Mouse (Mus musculus): ENCODE measurements around the gene Trir. TPM values are rescaled to one million over a fixed set of nuclear protein-coding genes. Genes with fewer than 3 reads are reported as not detected.

Gene Trir
- polyA plus RNA-seq, 1 experiment, result 198 TPM

- peaks cover 41% of the 10 kb centered on the region for H3K79me2 ChIP-seq (ENCODE audit: control insufficient read depth, insufficient read depth)
- TF ChIP-seq POLR2A (IDR thresholded peaks at IDR 0.05; ENCODE audit: insufficient read length, low read depth) (no peak), POLR2AphosphoS2 (IDR thresholded peaks at IDR 0.05; ENCODE audit: insufficient read length, low read depth) (peak; percentile 64)
- peak overlapping the region; percentile 94 for H3K4me2 ChIP-seq (ENCODE audit: low read depth)
- H3K36me3 ChIP-seq (ENCODE audit: control insufficient read depth, insufficient read depth), result peaks cover 25% of the 10 kb centered on the region
- no peaks in the 10 kb centered on the region for H3K27me3 ChIP-seq (ENCODE audit: control insufficient read depth, insufficient read depth, insufficient read length)
- H3ac ChIP-seq (ENCODE audit: control insufficient read depth, insufficient read length), result no peak overlapping the region
- H3K4me3 ChIP-seq, result no peak overlapping the region
These were observed 8.1 kb downstream of the Trir start for GRCm38 (mm10) chr8:85034764-85035163.

- peaks cover 20% of the 10 kb centered on the region for H3K36me3 ChIP-seq (ENCODE audit: control insufficient read depth, insufficient read depth)
- H3ac ChIP-seq (ENCODE audit: control insufficient read depth, insufficient read length), result no peak overlapping the region
- no peak for TF ChIP-seq TCF3 (IDR thresholded peaks at IDR 0.05; ENCODE audit: insufficient read length, low read depth)
- no peaks in the 10 kb centered on the region for H3K27me3 ChIP-seq (ENCODE audit: control insufficient read depth, insufficient read depth, insufficient read length)
- peaks cover 41% of the 10 kb centered on the region for H3K79me2 ChIP-seq (ENCODE audit: control insufficient read depth, insufficient read depth)
- H3K4me2 ChIP-seq (ENCODE audit: low read depth), result peak overlapping the region; percentile 94
- H3K4me3 ChIP-seq, result peak overlapping the region; percentile 95
These were observed 8.6 kb downstream of the Trir start for GRCm38 (mm10) chr8:85035165-85035727.

GRCm38 (mm10) chr8:85035728-85036310 is 9.2 kb downstream of the Trir start:
- Histone ChIP-seq H3K27me3 (ENCODE audit: control insufficient read depth, insufficient read depth, insufficient read length) (no peaks in the 10 kb centered on the region), H3K4me2 (ENCODE audit: low read depth) (peak overlapping the region; percentile 94), H3K79me2 (ENCODE audit: control insufficient read depth, insufficient read depth) (peaks cover 42% of the 10 kb centered on the region), H3ac (ENCODE audit: control insufficient read depth, insufficient read length) (peak overlapping the region; percentile 42), H3K4me3 (peak overlapping the region; percentile 95), H3K36me3 (ENCODE audit: control insufficient read depth, insufficient read depth) (peaks cover 19% of the 10 kb centered on the region)
- TF ChIP-seq USF1 (IDR thresholded peaks at IDR 0.05; ENCODE audit: low read depth) (peak; percentile 15), E2F4 (IDR thresholded peaks at IDR 0.05; ENCODE audit: insufficient read depth) (no peak), MYOD1 (IDR thresholded peaks at IDR 0.05; ENCODE audit: control insufficient read depth in 1 of 3, insufficient read length in 2 of 3, low read depth in 2 of 3) (no peak), POLR2AphosphoS2 (IDR thresholded peaks at IDR 0.05; ENCODE audit: insufficient read length, low read depth) (peak; percentile 44)

- Histone ChIP-seq H3K36me3 (ENCODE audit: control insufficient read depth, insufficient read depth) (peaks cover 22% of the 10 kb centered on the region), H3K79me2 (ENCODE audit: control insufficient read depth, insufficient read depth) (peaks cover 47% of the 10 kb centered on the region), H3ac (ENCODE audit: control insufficient read depth, insufficient read length) (peak overlapping the region; percentile 42), H3K27me3 (ENCODE audit: control insufficient read depth, insufficient read depth, insufficient read length) (no peaks in the 10 kb centered on the region), H3K4me2 (ENCODE audit: low read depth) (peak overlapping the region; percentile 94), H3K4me3 (peak overlapping the region; percentile 95)
- TF ChIP-seq CEBPB (IDR thresholded peaks at IDR 0.05; ENCODE audit: insufficient read depth, poor library complexity, severe bottlenecking) (no peak), MAX (IDR thresholded peaks at IDR 0.05; ENCODE audit: low read depth) (no peak), SRF (IDR thresholded peaks at IDR 0.05; ENCODE audit: control insufficient read depth, insufficient read length, low read depth) (no peak), USF1 (IDR thresholded peaks at IDR 0.05; ENCODE audit: low read depth) (no peak), E2F4 (IDR thresholded peaks at IDR 0.05; ENCODE audit: insufficient read depth) (no peak), POLR2A (IDR thresholded peaks at IDR 0.05; ENCODE audit: insufficient read length, low read depth) (no peak), TCF3 (IDR thresholded peaks at IDR 0.05; ENCODE audit: insufficient read length, low read depth) (no peak), POLR2AphosphoS2 (IDR thresholded peaks at IDR 0.05; ENCODE audit: insufficient read length, low read depth) (no peak), MYOG (IDR thresholded peaks at IDR 0.05; ENCODE audit: control insufficient read depth in 1 of 3, insufficient read depth in 1 of 3, insufficient read length in 2 of 3, low read depth in 2 of 3) (no peak), TCF12 (IDR thresholded peaks at IDR 0.05; ENCODE audit: insufficient read depth, poor library complexity, severe bottlenecking) (no peak), REST (IDR thresholded peaks at IDR 0.05; ENCODE audit: insufficient read depth, insufficient read length) (no peak), MYOD1 (IDR thresholded peaks at IDR 0.05; ENCODE audit: control insufficient read depth in 1 of 3, insufficient read length in 2 of 3, low read depth in 2 of 3) (no peak)
These were observed 9.7 kb downstream of the Trir start for GRCm38 (mm10) chr8:85036381-85036717.

- Histone ChIP-seq H3K4me2 (ENCODE audit: low read depth) (peak within 1 kb of the TSS; percentile 94), H3K4me3 (peak within 1 kb of the TSS; percentile 95), H3K36me3 (ENCODE audit: control insufficient read depth, insufficient read depth) (peaks cover 22% of the 10 kb centered on the region), H3K79me2 (ENCODE audit: control insufficient read depth, insufficient read depth) (peaks cover 52% of the 10 kb centered on the region), H3ac (ENCODE audit: control insufficient read depth, insufficient read length) (peak within 1 kb of the TSS; percentile 42), H3K27me3 (ENCODE audit: control insufficient read depth, insufficient read depth, insufficient read length) (no peaks in the 10 kb centered on the region)
- TF ChIP-seq MYOD1 (IDR thresholded peaks at IDR 0.05; ENCODE audit: control insufficient read depth in 1 of 3, insufficient read length in 2 of 3, low read depth in 2 of 3) (no peak), POLR2AphosphoS2 (IDR thresholded peaks at IDR 0.05; ENCODE audit: insufficient read length, low read depth) (peak; percentile 82), E2F4 (IDR thresholded peaks at IDR 0.05; ENCODE audit: insufficient read depth) (peak; percentile 25), SRF (IDR thresholded peaks at IDR 0.05; ENCODE audit: control insufficient read depth, insufficient read length, low read depth) (no peak), MYOG (IDR thresholded peaks at IDR 0.05; ENCODE audit: control insufficient read depth in 1 of 3, insufficient read depth in 1 of 3, insufficient read length in 2 of 3, low read depth in 2 of 3) (peak in 1 of 3 experiments; percentile 3), REST (IDR thresholded peaks at IDR 0.05; ENCODE audit: insufficient read depth, insufficient read length) (no peak), CEBPB (IDR thresholded peaks at IDR 0.05; ENCODE audit: insufficient read depth, poor library complexity, severe bottlenecking) (no peak), USF1 (IDR thresholded peaks at IDR 0.05; ENCODE audit: low read depth) (peak; percentile 97), TCF12 (IDR thresholded peaks at IDR 0.05; ENCODE audit: insufficient read depth, poor library complexity, severe bottlenecking) (no peak), MAX (IDR thresholded peaks at IDR 0.05; ENCODE audit: low read depth) (no peak), POLR2A (IDR thresholded peaks at IDR 0.05; ENCODE audit: insufficient read length, low read depth) (peak; percentile 55), TCF3 (IDR thresholded peaks at IDR 0.05; ENCODE audit: insufficient read length, low read depth) (no peak)
These were observed 10.2 kb downstream of the Trir start, which contains the start of gene Tnpo2 for GRCm38 (mm10) chr8:85036718-85037365. Gene Tnpo2, plus strand, starts transcription at chr8:85036915.

All from myocyte (in vitro differentiated cells).